Mouse (Mus musculus): Measurements from ENCODE around the gene Fut4. TPM values are rescaled to one million over a fixed set of nuclear protein-coding genes. Genes with fewer than 3 reads are reported as not detected.

The Fut4 gene
- polyA plus RNA-seq, 1 experiment = 0.63 TPM

GRCm38 (mm10) chr9:14759261-14759660 lies 7.1 kb upstream of the Fut4 start:
- TF ChIP-seq POLR2A (IDR thresholded peaks at IDR 0.05; ENCODE audit: low read depth, low read length) (no peak), CTCF (IDR thresholded peaks at IDR 0.05; ENCODE audit: borderline replicate concordance, insufficient read depth, low read length) (no peak)
- Histone ChIP-seq H3K4me3 (ENCODE audit: insufficient read depth, low read length) (no peak overlapping the region), H3K27ac (ENCODE audit: insufficient read depth, low read length) (no peak overlapping the region), H3K4me1 (ENCODE audit: control insufficient read depth, insufficient read depth, low read length) (peaks cover 10% of the 10 kb centered on the region)

- H3K4me3 ChIP-seq (ENCODE audit: insufficient read depth, low read length) = no peak overlapping the region
- TF ChIP-seq POLR2A (IDR thresholded peaks at IDR 0.05; ENCODE audit: low read depth, low read length) (no peak), CTCF (IDR thresholded peaks at IDR 0.05; ENCODE audit: borderline replicate concordance, insufficient read depth, low read length) (no peak)
- no peak overlapping the region for H3K27ac ChIP-seq (ENCODE audit: insufficient read depth, low read length)
- H3K4me1 ChIP-seq (ENCODE audit: control insufficient read depth, insufficient read depth, low read length) = peaks cover 10% of the 10 kb centered on the region
These were observed 6.4 kb upstream of the Fut4 start for GRCm38 (mm10) chr9:14758590-14758989.

- peaks cover 3% of the 10 kb centered on the region; the same call in 1 of the 2 replicates for H3K4me1 ChIP-seq (ENCODE audit: control insufficient read depth, insufficient read depth, low read length)
- no peak overlapping the region for H3K27ac ChIP-seq (ENCODE audit: insufficient read depth, low read length)
- TF ChIP-seq CTCF (IDR thresholded peaks at IDR 0.05; ENCODE audit: borderline replicate concordance, insufficient read depth, low read length) = no peak
- no peak for TF ChIP-seq POLR2A (IDR thresholded peaks at IDR 0.05; ENCODE audit: low read depth, low read length)
- H3K4me3 ChIP-seq (ENCODE audit: insufficient read depth, low read length) = no peak overlapping the region
These were observed 2.3 kb upstream of the Fut4 start for GRCm38 (mm10) chr9:14754469-14754868.

GRCm38 (mm10) chr9:14753947-14754346 lies 1.8 kb upstream of the Fut4 start:
- Histone ChIP-seq H3K4me3 (ENCODE audit: insufficient read depth, low read length) (no peak overlapping the region), H3K27ac (ENCODE audit: insufficient read depth, low read length) (no peak overlapping the region), H3K4me1 (ENCODE audit: control insufficient read depth, insufficient read depth, low read length) (no peaks in the 10 kb centered on the region; the same call in 1 of the 2 replicates)
- TF ChIP-seq CTCF (IDR thresholded peaks at IDR 0.05; ENCODE audit: borderline replicate concordance, insufficient read depth, low read length) (no peak), POLR2A (IDR thresholded peaks at IDR 0.05; ENCODE audit: low read depth, low read length) (no peak)

GRCm38 (mm10) chr9:14751503-14752000 lies 641 bp downstream of the Fut4 start:
- no peak overlapping the region for H3K27ac ChIP-seq (ENCODE audit: insufficient read depth, low read length)
- H3K4me3 ChIP-seq (ENCODE audit: insufficient read depth, low read length) = peak overlapping the region; percentile 13
- no peaks in the 10 kb centered on the region; the same call in 1 of the 2 replicates for H3K4me1 ChIP-seq (ENCODE audit: control insufficient read depth, insufficient read depth, low read length)
- TF ChIP-seq POLR2A (IDR thresholded peaks at IDR 0.05; ENCODE audit: low read depth, low read length) = no peak
- no peak for TF ChIP-seq CTCF (IDR thresholded peaks at IDR 0.05; ENCODE audit: borderline replicate concordance, insufficient read depth, low read length)

- Histone ChIP-seq H3K27ac (ENCODE audit: insufficient read depth, low read length) (no peak overlapping the region), H3K4me3 (ENCODE audit: insufficient read depth, low read length) (peak overlapping the region; percentile 13), H3K4me1 (ENCODE audit: control insufficient read depth, insufficient read depth, low read length) (no peaks in the 10 kb centered on the region; the same call in 1 of the 2 replicates)
- TF ChIP-seq POLR2A (IDR thresholded peaks at IDR 0.05; ENCODE audit: low read depth, low read length) (no peak), CTCF (IDR thresholded peaks at IDR 0.05; ENCODE audit: borderline replicate concordance, insufficient read depth, low read length) (no peak)
These were observed 1.2 kb downstream of the Fut4 start for GRCm38 (mm10) chr9:14750901-14751502.

- Histone ChIP-seq H3K27ac (ENCODE audit: insufficient read depth, low read length) (no peak within 1 kb of the TSS), H3K4me3 (ENCODE audit: insufficient read depth, low read length) (no peak within 1 kb of the TSS), H3K4me1 (ENCODE audit: control insufficient read depth, insufficient read depth, low read length) (no peaks in the 10 kb centered on the region)
- TF ChIP-seq CTCF (IDR thresholded peaks at IDR 0.05; ENCODE audit: borderline replicate concordance, insufficient read depth, low read length) (no peak), POLR2A (IDR thresholded peaks at IDR 0.05; ENCODE audit: low read depth, low read length) (no peak)
These were observed 11.9 kb downstream of the Fut4 start, which contains the start of gene Piwil4 for GRCm38 (mm10) chr9:14740151-14740924. Gene Piwil4, minus strand, starts transcription at chr9:14740733.

- TF ChIP-seq CTCF (IDR thresholded peaks at IDR 0.05; ENCODE audit: borderline replicate concordance, insufficient read depth, low read length) (no peak), POLR2A (IDR thresholded peaks at IDR 0.05; ENCODE audit: low read depth, low read length) (no peak)
- Histone ChIP-seq H3K4me1 (ENCODE audit: control insufficient read depth, insufficient read depth, low read length) (no peaks in the 10 kb centered on the region), H3K4me3 (ENCODE audit: insufficient read depth, low read length) (no peak overlapping the region), H3K27ac (ENCODE audit: insufficient read depth, low read length) (no peak overlapping the region)
These were observed 12.6 kb downstream of the Fut4 start for GRCm38 (mm10) chr9:14739498-14740150.

- TF ChIP-seq CTCF (IDR thresholded peaks at IDR 0.05; ENCODE audit: borderline replicate concordance, insufficient read depth, low read length) = no peak
- no peak for TF ChIP-seq POLR2A (IDR thresholded peaks at IDR 0.05; ENCODE audit: low read depth, low read length)
- no peak overlapping the region for H3K27ac ChIP-seq (ENCODE audit: insufficient read depth, low read length)
- peaks cover 4% of the 10 kb centered on the region; the same call in 1 of the 2 replicates for H3K4me1 ChIP-seq (ENCODE audit: control insufficient read depth, insufficient read depth, low read length)
- no peak overlapping the region for H3K4me3 ChIP-seq (ENCODE audit: insufficient read depth, low read length)
These were observed 21.2 kb downstream of the Fut4 start for GRCm38 (mm10) chr9:14730941-14731541.

Data from embryonic fibroblast, embryonic 13.5 days (primary cell).